Comparison of ENCODE assay signal across 21 mouse cellular contexts in the genomic region with DNA sequence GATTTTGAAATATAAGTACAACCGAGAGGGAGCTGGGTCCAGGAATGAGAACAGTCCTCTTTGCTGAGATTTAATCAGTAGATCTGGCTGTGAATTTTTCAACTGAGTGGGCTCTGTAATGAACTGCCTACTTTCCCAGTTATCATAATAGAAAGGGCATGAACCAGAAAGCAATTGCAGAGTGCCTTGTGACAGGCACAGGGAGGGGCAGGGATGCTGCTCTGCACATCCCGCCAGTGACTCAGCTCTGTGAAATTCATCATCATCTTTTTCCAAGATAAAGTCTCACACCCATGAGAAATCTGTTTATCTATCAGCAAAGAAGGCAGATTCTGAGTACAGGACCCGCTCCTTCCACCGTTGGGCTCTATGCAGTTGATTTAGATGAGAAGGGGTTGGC.
DNase-seq lines count a peak whose midpoint lies in the region; ATAC-seq lines count a peak whose summit lies in the region.
"Had no signal": no experiment of that assay in that cellular context is flagged by ENCODE, and none has a peak within 500 bp of the region (broad histone marks: within the 10 kb centered on the region; RNA-seq: fewer than 3 reads in every experiment).

No protein-coding gene starts in this region.

- H3K9me3 ChIP-seq in hindbrain, embryonic 13.5 days: no peaks in the 10 kb centered on the region
- no peaks in the 10 kb centered on the region for H3K9me3 ChIP-seq in hindbrain, embryonic 14.5 days (ENCODE audit: control insufficient read depth, low read length)
- no peaks in the 10 kb centered on the region for H3K9me3 ChIP-seq in kidney, embryonic 15.5 days (replicated peaks)
- H3K9me3 ChIP-seq: embryonic facial prominence, embryonic 12.5 days; lung, embryonic 15.5 days; neural tube, embryonic 13.5 days had no signal

- H3K9ac ChIP-seq in hindbrain, embryonic 13.5 days: no peak overlapping the region
- no peak overlapping the region for H3K9ac ChIP-seq in hindbrain, embryonic 14.5 days
- H3K9ac ChIP-seq in kidney, embryonic 15.5 days: no peak overlapping the region
- H3K9ac ChIP-seq: embryonic facial prominence, embryonic 12.5 days; liver, embryonic 14.5 days; lung, embryonic 15.5 days; neural tube, embryonic 13.5 days had no signal

- H3K4me3 ChIP-seq in hindbrain, embryonic 13.5 days: no peak overlapping the region
- H3K4me3 ChIP-seq in hindbrain, embryonic 14.5 days (replicated peaks; ENCODE audit: low read length): no peak overlapping the region
- H3K4me3 ChIP-seq in kidney, embryonic 15.5 days (replicated peaks): no peak overlapping the region
- H3K4me3 ChIP-seq: embryonic facial prominence, embryonic 12.5 days; erythroblast, embryonic 14.5 days; heart, adult 2 months; lung, embryonic 15.5 days; neural tube, embryonic 13.5 days had no signal

- no peaks in the 10 kb centered on the region for H3K27me3 ChIP-seq in hindbrain, embryonic 13.5 days
- H3K27me3 ChIP-seq in hindbrain, embryonic 14.5 days (ENCODE audit: control insufficient read depth, insufficient read depth, low read length): no peaks in the 10 kb centered on the region
- H3K27me3 ChIP-seq in kidney, embryonic 15.5 days: no peaks in the 10 kb centered on the region
- H3K27me3 ChIP-seq: embryonic facial prominence, embryonic 12.5 days; lung, embryonic 15.5 days; neural tube, embryonic 13.5 days had no signal

- no peaks in the 10 kb centered on the region for H3K36me3 ChIP-seq in hindbrain, embryonic 13.5 days
- no peaks in the 10 kb centered on the region for H3K36me3 ChIP-seq in hindbrain, embryonic 14.5 days (replicated peaks; ENCODE audit: control insufficient read depth, insufficient read depth)
- H3K36me3 ChIP-seq in kidney, embryonic 15.5 days: no peaks in the 10 kb centered on the region
- H3K36me3 ChIP-seq: embryonic facial prominence, embryonic 12.5 days; lung, embryonic 15.5 days; neural tube, embryonic 13.5 days had no signal

- H3K4me1 ChIP-seq in hindbrain, embryonic 13.5 days (replicated peaks): no peaks in the 10 kb centered on the region
- H3K4me1 ChIP-seq in hindbrain, embryonic 14.5 days (replicated peaks; ENCODE audit: control insufficient read depth, insufficient read depth, low read length): no peaks in the 10 kb centered on the region
- no peaks in the 10 kb centered on the region for H3K4me1 ChIP-seq in kidney, embryonic 15.5 days
- H3K4me1 ChIP-seq: embryonic facial prominence, embryonic 12.5 days; lung, embryonic 15.5 days; neural tube, embryonic 13.5 days had no signal

- no peak for DNase-seq in hindbrain, embryonic 14.5 days (ENCODE audit: low spot score)
- DNase-seq in right cerebral cortex, adult 18-20 months: peak; percentile 57
- DNase-seq in right cerebral cortex, postnatal 14 days: no peak
- DNase-seq in left cerebral cortex, adult 9 months (ENCODE audit: low spot score in 2 of 2): peak; percentile 20 to 45
- DNase-seq in urinary bladder, adult 18-20 months (ENCODE audit: low spot score in 2 of 2): no peak
- DNase-seq: cerebellum, adult 9-10 months; gastrocnemius, postnatal 14 days; heart, adult 2 months; heart, postnatal 36 days; kidney, adult 18-20 months; kidney, postnatal 10 days; lung, postnatal 4 days; thymus, postnatal 36 days had no signal

- ATAC-seq in hindbrain, embryonic 13.5 days (ENCODE audit: low FRiP score): peak; percentile 63; the same call in 1 of the 2 replicates
- no peak; the same call in 1 of the 2 replicates for ATAC-seq in hindbrain, embryonic 14.5 days (ENCODE audit: low FRiP score)
- no peak for ATAC-seq in kidney, embryonic 15.5 days (replicated peaks; ENCODE audit: low FRiP score)
- ATAC-seq: forebrain, embryonic 14.5 days had no signal

- WGBS in hindbrain, embryonic 13.5 days: 77% methylated on average over 4 of the region's 4 CpGs
- 86% methylated on average over 4 of the region's 4 CpGs for WGBS in hindbrain, embryonic 14.5 days
- WGBS in kidney, embryonic 15.5 days: 78% methylated on average over 4 of the region's 4 CpGs

- no peak overlapping the region for H3K4me2 ChIP-seq in hindbrain, embryonic 13.5 days
- no peak overlapping the region for H3K4me2 ChIP-seq in hindbrain, embryonic 14.5 days (replicated peaks)
- no peak overlapping the region for H3K4me2 ChIP-seq in kidney, embryonic 15.5 days
- H3K4me2 ChIP-seq: embryonic facial prominence, embryonic 12.5 days; lung, embryonic 15.5 days; neural tube, embryonic 13.5 days had no signal

- H3K27ac ChIP-seq in hindbrain, embryonic 13.5 days: no peak overlapping the region
- no peak overlapping the region for H3K27ac ChIP-seq in hindbrain, embryonic 14.5 days
- no peak overlapping the region for H3K27ac ChIP-seq in kidney, embryonic 15.5 days
- H3K27ac ChIP-seq: embryonic facial prominence, embryonic 12.5 days; heart, adult 2 months; liver, embryonic 14.5 days; lung, embryonic 15.5 days; neural tube, embryonic 13.5 days had no signal

Comparison
In these comparisons a context has a peak if more than half of its experiments do, and no peak if none do; other contexts are left out.
1. DNase-seq: peak in right cerebral cortex, adult 18-20 months (single experiment) and left cerebral cortex, adult 9 months (2 of 2); none in hindbrain, embryonic 14.5 days (single experiment), right cerebral cortex, postnatal 14 days (single experiment) and urinary bladder, adult 18-20 months (0 of 2).